Mouse (Mus musculus) heart, postnatal 0 days (tissue): ENCODE data around the gene Antxr2. TPM values are rescaled to one million over a fixed set of nuclear protein-coding genes. Genes with fewer than 3 reads are reported as not detected.

ENCODE experiments used
- ATAC-seq: fragments of 200-750 bp; cut with Nextera tagmentation; 2 replicates; pipeline ENCODE4 v1.8.0; 2017; ENCODE audit warnings: low read depth, moderate number of reproducible peaks, moderate library complexity; ENCODE audit not compliant: insufficient read depth
- DNase-seq: peaks from one replicate; pipeline ENCODE4 v3.0.0-alpha.2; 2016; ENCODE audit warnings: low spot score
- H3K27ac ChIP-seq: fragments of 300-500 bp; sonication (generic); 2 replicates; pipeline ENCODE4 v1.5.1; 2014; ENCODE audit warnings: low read depth, mild to moderate bottlenecking
- H3K27me3 ChIP-seq: fragments of 300-500 bp; sonication (generic); 2 replicates; pipeline ENCODE4 v1.6.1; 2014; ENCODE audit warnings: low read length, mixed read lengths; ENCODE audit not compliant: control insufficient read depth, insufficient read depth
- H3K36me3 ChIP-seq: fragments of 300-500 bp; sonication (generic); replicated peaks from 2 replicates; pipeline ENCODE4 v1.6.1; 2014; ENCODE audit warnings: low read length, mixed read lengths; ENCODE audit not compliant: control insufficient read depth, insufficient read depth
- H3K4me1 ChIP-seq: fragments of 300-500 bp; sonication (generic); 2 replicates; pipeline ENCODE4 v1.6.1; 2014; ENCODE audit warnings: antibody characterized with exemption; ENCODE audit not compliant: control insufficient read depth, insufficient read depth
- H3K4me2 ChIP-seq: fragments of 300-500 bp; sonication (generic); 2 replicates; pipeline ENCODE4 v1.6.1; 2014; ENCODE audit warnings: low read depth, mild to moderate bottlenecking, low read length, moderate library complexity
- H3K4me3 ChIP-seq: fragments of 300-500 bp; sonication (generic); 2 replicates; pipeline ENCODE4 v1.5.1; 2014; ENCODE audit warnings: low read depth, low read length
- H3K9ac ChIP-seq: fragments of 300-500 bp; sonication (generic); replicated peaks from 2 replicates; pipeline ENCODE4 v1.6.1; 2014; ENCODE audit warnings: low read depth, low read length, mixed read lengths
- H3K9me3 ChIP-seq: fragments of 300-500 bp; sonication (generic); replicated peaks from 2 replicates; pipeline ENCODE4 v1.6.1; 2016; ENCODE audit warnings: low read length; ENCODE audit not compliant: control insufficient read depth
- CTCF ChIP-seq: IDR thresholded peaks from 2 replicates; pipeline ENCODE4 v1.5.1; 2016; ENCODE audit warnings: antibody characterized with exemption, control low read depth, low read depth
- EP300 ChIP-seq: IDR thresholded peaks from 2 replicates; pipeline ENCODE4 v1.6.1; 2016; ENCODE audit warnings: antibody characterized with exemption, low read depth
- WGBS: fragments of 180-500 bp; shearing (Covaris S2); extraction: QIAGEN DNeasy Blood & Tissue Kit; methylation state at CpG from one replicate; pipeline ENCODE4 v1.1.7; 2014; 5-methylcytosine and 5-hydroxymethylcytosine counted together
- polyA plus RNA-seq: library from polyadenylated mRNA; unstranded; fragments of >200 nt; fragmentation: Nextera tagmentation; extraction: Ambion mirVana; gene quantifications from 2 replicates; pipeline ENCODE4 v1.2.1, GENCODE M21; 2015
- total RNA-seq: library from RNA; depleted of rRNA; stranded (reverse); fragments of >200 nt; gene quantifications from 2 replicates; pipeline ENCODE4 v1.2.3, GENCODE M21; 2014; ENCODE audit warnings: low replicate concordance

Gene Antxr2
- total and polyA plus RNA-seq, 2 experiments from 2014 or later, result 48.6 to 78.7 TPM

GRCm38 (mm10) chr5:98034928-98035327 is 4.1 kb upstream of the Antxr2 start:
- Histone ChIP-seq H3K9me3 (no peaks in the 10 kb centered on the region), H3K36me3 (no peaks in the 10 kb centered on the region), H3K4me2 (no peak overlapping the region), H3K27ac (no peak overlapping the region), H3K9ac (no peak overlapping the region), H3K4me1 (peaks cover 8% of the 10 kb centered on the region; the same call in 1 of the 2 replicates), H3K27me3 (no peaks in the 10 kb centered on the region), H3K4me3 (no peak overlapping the region)
- WGBS, result 71% methylated on average over 2 of the region's 2 CpGs
- no peak for TF ChIP-seq EP300
- no peak for TF ChIP-seq CTCF
- no peak for ATAC-seq
- peak; percentile 1 for DNase-seq

- ATAC-seq (no peak), DNase-seq (peak; percentile 3)
- Histone ChIP-seq H3K4me1 (peaks cover 8% of the 10 kb centered on the region; the same call in 1 of the 2 replicates), H3K9ac (no peak overlapping the region), H3K4me2 (no peak overlapping the region), H3K27ac (no peak overlapping the region), H3K36me3 (no peaks in the 10 kb centered on the region), H3K27me3 (no peaks in the 10 kb centered on the region), H3K4me3 (no peak overlapping the region), H3K9me3 (no peaks in the 10 kb centered on the region)
- 57% methylated on average over 2 of the region's 2 CpGs for WGBS
- TF ChIP-seq EP300 (no peak), CTCF (no peak)
Observed at GRCm38 (mm10) chr5:98034207-98034606, 3.4 kb upstream of the Antxr2 start.

- Histone ChIP-seq H3K36me3 (no peaks in the 10 kb centered on the region), H3K9ac (no peak overlapping the region), H3K4me2 (no peak overlapping the region), H3K27me3 (no peaks in the 10 kb centered on the region), H3K4me1 (peaks cover 8% of the 10 kb centered on the region; the same call in 1 of the 2 replicates), H3K4me3 (no peak overlapping the region), H3K9me3 (no peaks in the 10 kb centered on the region), H3K27ac (no peak overlapping the region)
- no peak for TF ChIP-seq EP300
- no peak for TF ChIP-seq CTCF
- 65% methylated on average over 7 of the region's 7 CpGs for WGBS
- DNase-seq (peak; percentile 4), ATAC-seq (no peak)
Observed at GRCm38 (mm10) chr5:98032803-98033420, 2.1 kb upstream of the Antxr2 start.

- Histone ChIP-seq H3K27ac (peak overlapping the region; percentile 92), H3K27me3 (no peaks in the 10 kb centered on the region), H3K36me3 (peaks cover 18% of the 10 kb centered on the region), H3K9me3 (no peaks in the 10 kb centered on the region), H3K4me2 (peak overlapping the region; percentile 84), H3K9ac (peak overlapping the region; percentile 86), H3K4me1 (peaks cover 18% of the 10 kb centered on the region), H3K4me3 (peak overlapping the region; percentile 75)
- ATAC-seq (peak; percentile 78), DNase-seq (peak; percentile 50)
- TF ChIP-seq EP300, result no peak
- no peak for TF ChIP-seq CTCF
- under 1% methylated on average over 34 of the region's 36 CpGs for WGBS
Observed at GRCm38 (mm10) chr5:98030091-98030901, 547 bp downstream of the Antxr2 start.

- peak overlapping the region; percentile 84 for H3K4me2 ChIP-seq
- peak; percentile 23 for DNase-seq
- TF ChIP-seq CTCF (no peak), EP300 (no peak)
- no peak for ATAC-seq
- no peaks in the 10 kb centered on the region for H3K27me3 ChIP-seq
- peak overlapping the region; percentile 75 for H3K4me3 ChIP-seq
- WGBS, result 23% methylated on average over 8 of the region's 8 CpGs
- no peaks in the 10 kb centered on the region for H3K9me3 ChIP-seq
- peak overlapping the region; percentile 71 for H3K27ac ChIP-seq
- H3K9ac ChIP-seq, result peak overlapping the region; percentile 86; the same call in 1 of the 2 replicates
- H3K36me3 ChIP-seq, result peaks cover 28% of the 10 kb centered on the region
- peaks cover 18% of the 10 kb centered on the region for H3K4me1 ChIP-seq
Observed at GRCm38 (mm10) chr5:98027688-98028389, 3.0 kb downstream of the Antxr2 start.
